Mouse (Mus musculus) CH12.LX (cell line): Measurements from ENCODE around the gene Ugt1a6b. TPM values are rescaled to one million over a fixed set of nuclear protein-coding genes. Genes with fewer than 3 reads are reported as not detected.

Experiments
- DNase-seq: peaks from one replicate; pipeline ENCODE4 v3.0.0-alpha.2; 2013; ENCODE audit errors: extremely low read depth
- H3K27ac ChIP-seq: 2 replicates; pipeline ENCODE4 v1.5.1; 2012; ENCODE audit warnings: low read depth, mild to moderate bottlenecking, control low read depth, moderate library complexity; ENCODE audit not compliant: insufficient read depth
- H3K27me3 ChIP-seq: replicated peaks from 2 replicates; pipeline ENCODE3; 2012; ENCODE audit warnings: inconsistent platforms
- H3K36me3 ChIP-seq, 2 experiments: replicated peaks in 1 of 2; 2 replicates each; pipeline versions ENCODE3 to v1.6.1; 2012; ENCODE audit warnings: inconsistent platforms in 1 of 2, low read length in 1 of 2, mild to moderate bottlenecking in 1 of 2, mixed read lengths in 1 of 2, moderate library complexity in 1 of 2; ENCODE audit not compliant: control insufficient read depth in 1 of 2, insufficient read depth in 1 of 2
- H3K4me1 ChIP-seq, 2 experiments: 2 replicates each; pipeline ENCODE4 v1.6.1; 2012; ENCODE audit warnings: inconsistent platforms in 1 of 2, moderate library complexity in 1 of 2; ENCODE audit not compliant: insufficient read depth in 2 of 2, control insufficient read depth in 1 of 2
- H3K4me2 ChIP-seq: 2 replicates; pipeline ENCODE4 v1.6.1; 2012; ENCODE audit warnings: low read depth, mild to moderate bottlenecking, control low read depth; ENCODE audit not compliant: poor library complexity, insufficient read depth, severe bottlenecking
- H3K4me3 ChIP-seq, 3 experiments: fragments of 150-350 bp in 1 of 3; sonication (generic) in 1 of 3; replicated peaks in 1 of 3; 2 replicates each; pipeline versions ENCODE3 to v1.5.1; 2011 to 2012; ENCODE audit warnings: low read depth in 2 of 3, low read length in 2 of 3, mild to moderate bottlenecking in 2 of 3, moderate library complexity in 2 of 3, control low read depth in 1 of 3, improper control_type of control experiment in 1 of 3, inconsistent platforms in 1 of 3, mixed read lengths in 1 of 3; ENCODE audit not compliant: poor library complexity in 1 of 3
- H3K79me2 ChIP-seq: replicated peaks from 2 replicates; pipeline ENCODE4 v1.6.1; 2012; ENCODE audit warnings: mild to moderate bottlenecking, moderate library complexity; ENCODE audit not compliant: control insufficient read depth, poor library complexity, insufficient read depth, severe bottlenecking; ENCODE audit errors: extremely low read depth
- H3K9ac ChIP-seq: 2 replicates; pipeline ENCODE4 v1.6.1; 2012; ENCODE audit warnings: low read depth, mild to moderate bottlenecking, control low read depth, moderate library complexity; ENCODE audit not compliant: insufficient read depth
- H3K9me3 ChIP-seq: replicated peaks from 2 replicates; pipeline ENCODE3; 2012; ENCODE audit warnings: low read length, inconsistent platforms, mixed read lengths
- CTCF ChIP-seq, 2 experiments: IDR thresholded peaks in 1 of 2; conservative IDR thresholded peaks in 1 of 2; 2 replicates each; pipeline ENCODE4 v1.5.1; 2011 to 2012; ENCODE audit warnings: low read depth in 2 of 2, low read length in 2 of 2, improper control_type of control experiment in 1 of 2, inconsistent platforms in 1 of 2, mild to moderate bottlenecking in 1 of 2, moderate library complexity in 1 of 2
- E2F4 ChIP-seq: IDR thresholded peaks from 2 replicates; pipeline ENCODE4 v1.6.1; 2011; ENCODE audit warnings: low read depth, low read length, improper control_type of control experiment; ENCODE audit not compliant: insufficient replicate concordance
- ETS1 ChIP-seq: conservative IDR thresholded peaks from 2 replicates; pipeline ENCODE4 v1.6.1; 2012; ENCODE audit warnings: low read depth, mild to moderate bottlenecking, inconsistent platforms, low read length, improper control_type of control experiment, moderate library complexity
- IRF4 ChIP-seq: IDR thresholded peaks from 2 replicates; pipeline ENCODE4 v1.6.1; 2014; ENCODE audit warnings: low read depth, mild to moderate bottlenecking, inconsistent platforms, low read length, improper control_type of control experiment
- KAT2A ChIP-seq: IDR thresholded peaks from 2 replicates; pipeline ENCODE4 v1.6.1; 2012; ENCODE audit warnings: low read length, improper control_type of control experiment, inconsistent platforms; ENCODE audit not compliant: insufficient replicate concordance
- MAFK ChIP-seq: IDR thresholded peaks from 2 replicates; pipeline ENCODE4 v1.6.1; 2011; ENCODE audit warnings: low read length, improper control_type of control experiment; ENCODE audit not compliant: insufficient replicate concordance
- MAX ChIP-seq: IDR thresholded peaks from 2 replicates; pipeline ENCODE4 v1.6.1; 2011; ENCODE audit warnings: low read length, improper control_type of control experiment
- NELFE ChIP-seq: IDR thresholded peaks from 2 replicates; pipeline ENCODE4 v1.6.1; 2011; ENCODE audit warnings: low read depth, low read length, improper control_type of control experiment
- NRF1 ChIP-seq: IDR thresholded peaks from 2 replicates; pipeline ENCODE4 v1.6.1; 2014; ENCODE audit warnings: low read depth, mild to moderate bottlenecking, inconsistent platforms, low read length, improper control_type of control experiment, moderate library complexity
- POLR2A ChIP-seq: IDR thresholded peaks from 2 replicates; pipeline ENCODE4 v1.6.1; 2011; ENCODE audit warnings: low read depth, mild to moderate bottlenecking, improper control_type of control experiment, low read length
- RCOR1 ChIP-seq: conservative IDR thresholded peaks from 2 replicates; pipeline ENCODE4 v1.6.1; 2012; ENCODE audit warnings: low read depth, mild to moderate bottlenecking, inconsistent platforms, low read length, improper control_type of control experiment
- SMC3 ChIP-seq: IDR thresholded peaks from 2 replicates; pipeline ENCODE4 v1.6.1; 2011; ENCODE audit warnings: low read depth, low read length, improper control_type of control experiment
- TCF12 ChIP-seq: IDR thresholded peaks from 2 replicates; pipeline ENCODE4 v1.6.1; 2014; ENCODE audit warnings: low read depth, mild to moderate bottlenecking, inconsistent platforms, low read length, improper control_type of control experiment
- USF1 ChIP-seq: IDR thresholded peaks from 2 replicates; pipeline ENCODE4 v1.6.1; 2014; ENCODE audit warnings: low read depth, mild to moderate bottlenecking, inconsistent platforms, low read length, improper control_type of control experiment
- USF2 ChIP-seq: conservative IDR thresholded peaks from 2 replicates; pipeline ENCODE4 v1.6.1; 2011; ENCODE audit warnings: low read depth, low read length, improper control_type of control experiment
- ZKSCAN1 ChIP-seq: IDR thresholded peaks from 2 replicates; pipeline ENCODE4 v1.6.1; 2012; ENCODE audit warnings: low read depth, inconsistent platforms, low read length, improper control_type of control experiment, borderline replicate concordance
- ZNF384 ChIP-seq: IDR thresholded peaks from 2 replicates; pipeline ENCODE4 v1.6.1; 2012; ENCODE audit warnings: low read depth, low read length, improper control_type of control experiment, inconsistent platforms
- dilution Hi-C: fragments of 300-500 bp; cut with MboI; formaldehyde crosslinking; loops from 2 replicates; pipeline ENCODE4 v1.14.3; 2020; ENCODE audit warnings: low sequenced_read_pairs; ENCODE audit not compliant: extremely low pct_unique_long_range_greater_than_20kb, extremely low pct_ligation_motif_present
- in situ Hi-C: fragments of 300-500 bp; cut with MboI; formaldehyde crosslinking; loops from 3 replicates; pipeline ENCODE4 v1.14.3; 2019; ENCODE audit warnings: low sequenced_read_pairs, low pct_ligation_motif_present, low pct_unique_long_range_greater_than_20kb, mixed read lengths
- polyA plus RNA-seq: library from polyadenylated mRNA; unstranded; fragments of >175 nt; gene quantifications from 2 replicates; pipeline ENCODE4 v1.2.1, GENCODE M21; 2012; ENCODE audit warnings: low read depth; ENCODE audit not compliant: insufficient read length
- total RNA-seq, 2 experiments: library from RNA; depleted of rRNA; stranded (reverse); fragments of 300-350 nt in 1 of 2; fragments of >200 nt in 1 of 2; gene quantifications; 2 replicates each; pipeline ENCODE4 v1.2.3; 2012 to 2014

Ugt1a6b gene
- total and polyA plus RNA-seq, 3 experiments, result 0.13 to 0.26 TPM; not detected in 1

GRCm38 (mm10) chr1:88212341-88213045 is 109.4 kb downstream of the Ugt1a6b start:
- Histone ChIP-seq H3K27me3 (no peaks in the 10 kb centered on the region), H3K79me2 (no peaks in the 10 kb centered on the region), H3K4me1 (no peaks in the 10 kb centered on the region), H3K27ac (no peak overlapping the region), H3K9me3 (peaks cover 57% of the 10 kb centered on the region), H3K4me2 (no peak overlapping the region), H3K36me3 (no peaks in the 10 kb centered on the region), H3K4me3 (no peak overlapping the region)
- DNase-seq, result no peak
- in situ Hi-C loops, result no loop called here
- dilution Hi-C loops, result no loop called here
- no peak for TF ChIP-seq ETS1
- TF ChIP-seq, all 38 proteins: peak for 0
- H3K9ac ChIP-seq, result no peak overlapping the region

DNA sequence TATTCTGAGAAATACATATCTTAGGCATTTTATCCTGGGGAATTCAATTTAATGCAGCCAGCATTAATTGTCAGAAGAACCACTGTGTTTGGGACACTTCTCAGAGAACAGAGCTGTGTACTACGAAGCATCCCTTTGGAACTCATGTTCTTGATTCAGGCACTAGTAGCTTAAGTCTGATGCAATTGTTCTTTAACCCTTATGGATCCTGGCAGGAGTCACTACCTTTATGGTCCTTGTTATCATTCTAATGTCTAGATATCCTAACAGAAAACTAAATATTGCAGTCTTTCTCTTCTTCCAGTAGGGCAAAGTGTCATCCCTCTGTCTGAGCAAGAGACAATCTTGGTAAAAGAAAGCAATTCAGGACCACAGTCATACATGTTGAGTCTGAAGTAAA is 110.0 kb downstream of the Ugt1a6b start:
- in situ Hi-C loops (no loop called here), dilution Hi-C loops (no loop called here)
- Histone ChIP-seq H3K4me3 (no peak overlapping the region), H3K9ac (no peak overlapping the region), H3K4me2 (no peak overlapping the region), H3K4me1 (no peaks in the 10 kb centered on the region), H3K9me3 (peaks cover 61% of the 10 kb centered on the region), H3K27ac (no peak overlapping the region), H3K36me3 (no peaks in the 10 kb centered on the region), H3K79me2 (no peaks in the 10 kb centered on the region), H3K27me3 (no peaks in the 10 kb centered on the region)
- no peak for TF ChIP-seq IRF4
- DNase-seq, result no peak

- Histone ChIP-seq H3K79me2 (no peaks in the 10 kb centered on the region), H3K27me3 (no peaks in the 10 kb centered on the region), H3K27ac (no peak overlapping the region), H3K4me2 (no peak overlapping the region), H3K4me1 (no peaks in the 10 kb centered on the region), H3K9ac (no peak overlapping the region), H3K4me3 (no peak overlapping the region), H3K9me3 (peaks cover 67% of the 10 kb centered on the region), H3K36me3 (no peaks in the 10 kb centered on the region)
- in situ Hi-C loops (no loop called here), dilution Hi-C loops (no loop called here)
- no peak for DNase-seq
- TF ChIP-seq RCOR1 (no peak), POLR2A (no peak), TCF12 (no peak), ETS1 (no peak), NELFE (no peak), CTCF (conservative IDR thresholded peaks at IDR 0.05 in 1 of 2, IDR thresholded peaks at IDR 0.05 in 1 of 2; ENCODE audit: low read depth in 2 of 2, low read length in 2 of 2) (no peak), ZKSCAN1 (no peak), E2F4 (no peak), SMC3 (no peak), MAFK (no peak), MAX (no peak), ZNF384 (no peak), NRF1 (0 out of 2 replicates have a peak, but pooled peaks have one; percentile 6), USF1 (no peak), KAT2A (0 out of 2 replicates have a peak, but pooled peaks have one; percentile 6), USF2 (no peak)
These were observed 110.9 kb downstream of the Ugt1a6b start for GRCm38 (mm10) chr1:88213766-88214461.
